Mouse (Mus musculus) CH12.LX (cell line): ENCODE measurements at regions not wholly inside any gene's neighbourhood (a gene's known extent, or its start where the extent isn't known, plus 50 kb on each side); places are given as distances from the start of the nearest gene placed in this dataset.

Source experiments
- CHD1 ChIP-seq: IDR thresholded peaks from 2 replicates; pipeline ENCODE4 v1.6.1; 2012; ENCODE audit warnings: low read depth, low read length, improper control_type of control experiment, inconsistent platforms
- CTCF ChIP-seq, 2 experiments: IDR thresholded peaks in 1 of 2; conservative IDR thresholded peaks in 1 of 2; 2 replicates each; pipeline ENCODE4 v1.5.1; 2011 to 2012; ENCODE audit warnings: low read depth in 2 of 2, low read length in 2 of 2, improper control_type of control experiment in 1 of 2, inconsistent platforms in 1 of 2, mild to moderate bottlenecking in 1 of 2, moderate library complexity in 1 of 2
- HCFC1 ChIP-seq: IDR thresholded peaks from 2 replicates; pipeline ENCODE4 v1.6.1; 2012; ENCODE audit warnings: low read depth, mild to moderate bottlenecking, inconsistent platforms, low read length, improper control_type of control experiment
- JUN ChIP-seq: IDR thresholded peaks from 2 replicates; pipeline ENCODE4 v1.6.1; 2011; ENCODE audit warnings: low read depth, mild to moderate bottlenecking, low read length, improper control_type of control experiment, moderate library complexity; ENCODE audit not compliant: insufficient read depth
- PAX5 ChIP-seq: IDR thresholded peaks from 2 replicates; pipeline ENCODE4 v1.6.1; 2012; ENCODE audit warnings: low read length, inconsistent platforms, mixed read lengths
- TCF12 ChIP-seq: IDR thresholded peaks from 2 replicates; pipeline ENCODE4 v1.6.1; 2014; ENCODE audit warnings: low read depth, mild to moderate bottlenecking, inconsistent platforms, low read length, improper control_type of control experiment
- ZNF384 ChIP-seq: IDR thresholded peaks from 2 replicates; pipeline ENCODE4 v1.6.1; 2012; ENCODE audit warnings: low read depth, low read length, improper control_type of control experiment, inconsistent platforms

DNA sequence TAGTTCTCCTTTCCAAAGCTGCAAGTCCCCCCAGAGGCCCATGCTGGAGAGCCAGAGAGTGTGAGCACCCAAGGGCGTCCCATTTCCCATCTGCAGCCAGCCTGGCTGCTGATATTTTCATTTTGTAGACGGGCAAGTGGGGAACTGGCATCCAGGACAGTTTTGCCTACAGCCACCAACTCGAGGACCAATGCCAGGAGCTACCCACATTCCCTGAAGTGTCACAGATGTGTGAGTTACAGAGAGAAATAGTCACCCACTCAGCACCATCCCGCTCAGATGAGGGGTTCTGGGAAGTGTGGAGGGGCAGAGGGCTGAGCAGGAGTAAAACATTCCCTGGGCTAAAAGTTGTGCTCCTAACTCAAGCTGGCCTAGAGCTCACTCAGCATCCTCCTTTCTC, 472.6 kb upstream of the Zmiz1 start:
- TF ChIP-seq CHD1: no peak
- no peak for TF ChIP-seq TCF12
- no peak for TF ChIP-seq CTCF (conservative IDR thresholded peaks at IDR 0.05 in 1 of 2, IDR thresholded peaks at IDR 0.05 in 1 of 2; ENCODE audit: low read depth in 2 of 2, low read length in 2 of 2)
- TF ChIP-seq JUN: no peak
- TF ChIP-seq ZNF384: no peak
- TF ChIP-seq HCFC1: no peak
- no peak for TF ChIP-seq PAX5
